Mouse (Mus musculus): ENCODE results near the gene Ddx11.

GRCm38 (mm10) chr17:66120701-66121100 lies 2.6 kb upstream of the Ddx11 start:
- no peak for TF ChIP-seq EP300 (IDR thresholded peaks at IDR 0.05; ENCODE audit: low read depth)
- TF ChIP-seq CTCF (IDR thresholded peaks at IDR 0.05; ENCODE audit: low read depth): no peak
